Mouse (Mus musculus): ENCODE data around the gene Elmsan1. TPM values are rescaled to one million over a fixed set of nuclear protein-coding genes. Genes with fewer than 3 reads are reported as not detected.
A peak's percentile ranks its signal among the peaks of the same experiment; 100 is the strongest.

Gene Elmsan1
- polyA plus RNA-seq, 1 experiment from 2014 or later, result 6.3 TPM

DNA sequence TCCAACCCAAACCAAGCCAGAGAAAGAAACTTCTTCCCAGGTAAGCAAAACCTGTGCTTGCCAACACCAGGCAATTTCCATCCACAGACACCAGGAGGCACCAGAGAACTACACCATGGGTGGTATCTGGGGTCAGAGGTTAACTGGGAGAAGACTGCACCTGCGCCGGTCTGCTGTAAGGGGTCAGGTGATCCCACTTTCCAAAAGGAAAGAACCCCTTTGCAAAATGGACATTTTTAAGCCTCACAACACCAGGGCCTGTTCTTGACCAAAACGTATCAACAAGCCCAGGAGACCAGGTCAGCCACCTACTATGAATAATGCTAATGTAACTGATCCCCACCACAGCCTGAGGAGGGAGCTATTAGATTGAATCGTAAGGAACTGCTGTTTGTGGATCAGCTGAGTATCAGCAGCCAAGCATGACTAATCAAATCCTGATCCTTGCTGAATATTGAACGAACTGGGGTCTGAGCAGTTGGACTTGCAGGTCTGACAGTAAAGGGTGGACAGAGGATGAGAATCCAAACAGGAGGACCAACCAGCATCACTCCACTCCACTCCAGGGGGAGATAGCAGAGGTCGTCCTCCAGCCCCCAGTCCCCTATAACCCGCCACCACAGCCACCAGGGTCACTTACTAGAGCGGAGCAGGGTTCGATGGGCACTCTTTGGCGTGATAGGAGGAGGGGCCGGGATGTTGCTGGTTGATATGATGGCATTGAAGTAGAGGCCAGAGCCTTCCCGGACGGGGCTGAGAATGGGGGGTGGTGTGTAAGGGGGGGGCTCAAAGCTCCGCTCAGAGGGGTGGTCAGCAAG lies 56.9 kb downstream of the Elmsan1 start:
- H3K4me2 ChIP-seq (replicated peaks), result no peak overlapping the region
- H3K9me3 ChIP-seq, result no peaks in the 10 kb centered on the region
- no peak overlapping the region for H3K4me3 ChIP-seq
- whole genome bisulfite sequencing, result 77% methylated on average over 14 of the region's 14 CpGs
- no peaks in the 10 kb centered on the region for H3K27me3 ChIP-seq (replicated peaks)
- peaks cover 35% of the 10 kb centered on the region for H3K36me3 ChIP-seq
- no peak overlapping the region for H3K9ac ChIP-seq
- no peaks in the 10 kb centered on the region for H3K4me1 ChIP-seq
- ATAC-seq (ENCODE audit: low FRiP score, low read depth), result no peak
- H3K27ac ChIP-seq, result no peak overlapping the region

DNA sequence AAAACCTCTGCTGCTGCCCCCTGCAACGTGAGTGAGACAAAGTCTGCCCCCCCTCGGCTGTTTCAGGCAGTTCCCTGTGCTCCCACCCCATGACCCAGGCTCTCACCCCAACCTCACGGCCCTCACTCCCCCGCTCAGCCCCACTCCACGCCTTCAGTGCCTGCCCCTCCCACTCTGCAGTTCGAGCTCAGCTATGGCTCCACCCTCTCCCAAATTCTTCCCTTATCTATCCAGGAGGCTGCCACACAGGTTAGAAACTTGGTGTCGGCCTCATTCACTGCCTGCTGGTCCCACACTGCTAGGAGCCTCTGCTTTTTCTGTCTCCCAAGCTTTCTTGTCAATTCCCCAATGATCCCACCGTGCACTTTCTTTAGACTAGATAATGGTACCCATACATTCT lies 57.6 kb downstream of the Elmsan1 start:
- Histone ChIP-seq H3K27me3 (replicated peaks) (no peaks in the 10 kb centered on the region), H3K4me2 (replicated peaks) (no peak overlapping the region), H3K27ac (no peak overlapping the region), H3K36me3 (peaks cover 42% of the 10 kb centered on the region), H3K4me3 (no peak overlapping the region), H3K9me3 (no peaks in the 10 kb centered on the region), H3K4me1 (no peaks in the 10 kb centered on the region), H3K9ac (no peak overlapping the region)
- WGBS, result 82% methylated on average over 8 of the region's 8 CpGs
- no peak for ATAC-seq (ENCODE audit: low FRiP score, low read depth)

GRCm38 (mm10) chr12:84160491-84160890 lies 58.2 kb downstream of the Elmsan1 start:
- no peak for ATAC-seq (ENCODE audit: low FRiP score, low read depth)
- Histone ChIP-seq H3K27me3 (replicated peaks) (no peaks in the 10 kb centered on the region), H3K27ac (no peak overlapping the region), H3K36me3 (peaks cover 45% of the 10 kb centered on the region), H3K4me2 (replicated peaks) (no peak overlapping the region), H3K9ac (no peak overlapping the region), H3K4me3 (no peak overlapping the region), H3K9me3 (no peaks in the 10 kb centered on the region), H3K4me1 (no peaks in the 10 kb centered on the region)
- 94% methylated on average over 8 of the region's 8 CpGs for WGBS

- H3K27me3 ChIP-seq (replicated peaks), result no peaks in the 10 kb centered on the region
- no peak overlapping the region for H3K4me3 ChIP-seq
- no peak overlapping the region for H3K4me2 ChIP-seq (replicated peaks)
- peaks cover 59% of the 10 kb centered on the region for H3K36me3 ChIP-seq
- ATAC-seq (ENCODE audit: low FRiP score, low read depth), result no peak
- H3K27ac ChIP-seq, result no peak overlapping the region
- H3K4me1 ChIP-seq, result no peaks in the 10 kb centered on the region
- WGBS, result 92% methylated on average over 14 of the region's 14 CpGs
- no peaks in the 10 kb centered on the region for H3K9me3 ChIP-seq
- no peak overlapping the region for H3K9ac ChIP-seq
These were observed 60.5 kb downstream of the Elmsan1 start for GRCm38 (mm10) chr12:84158156-84158555.

DNA sequence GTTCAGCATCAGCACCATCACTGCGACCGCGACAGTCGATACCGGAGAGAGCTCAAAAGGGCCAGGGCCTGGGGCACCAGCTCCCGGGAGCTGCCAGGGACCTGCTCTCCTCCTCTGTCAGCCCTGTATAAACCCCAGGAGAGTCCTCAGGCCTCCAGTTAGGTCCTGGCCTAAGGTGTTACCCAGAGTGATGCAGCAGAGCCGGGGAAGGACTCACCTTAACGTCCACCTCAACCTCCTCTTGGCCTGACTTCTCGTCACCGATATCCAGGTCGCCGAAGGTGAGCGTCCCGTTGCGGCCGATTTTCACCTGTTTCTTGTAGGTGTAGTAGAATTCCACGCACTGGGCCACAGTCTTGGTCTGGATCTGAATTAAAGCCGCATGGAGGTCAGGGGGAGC lies 62.5 kb downstream of the Elmsan1 start:
- Histone ChIP-seq H3K27me3 (replicated peaks) (no peaks in the 10 kb centered on the region), H3K4me1 (no peaks in the 10 kb centered on the region), H3K36me3 (peaks cover 65% of the 10 kb centered on the region), H3K9me3 (no peaks in the 10 kb centered on the region), H3K9ac (no peak overlapping the region), H3K4me2 (replicated peaks) (no peak overlapping the region), H3K27ac (no peak overlapping the region), H3K4me3 (no peak overlapping the region)
- ATAC-seq (ENCODE audit: low FRiP score, low read depth), result no peak
- 95% methylated on average over 18 of the region's 18 CpGs for WGBS

DNA sequence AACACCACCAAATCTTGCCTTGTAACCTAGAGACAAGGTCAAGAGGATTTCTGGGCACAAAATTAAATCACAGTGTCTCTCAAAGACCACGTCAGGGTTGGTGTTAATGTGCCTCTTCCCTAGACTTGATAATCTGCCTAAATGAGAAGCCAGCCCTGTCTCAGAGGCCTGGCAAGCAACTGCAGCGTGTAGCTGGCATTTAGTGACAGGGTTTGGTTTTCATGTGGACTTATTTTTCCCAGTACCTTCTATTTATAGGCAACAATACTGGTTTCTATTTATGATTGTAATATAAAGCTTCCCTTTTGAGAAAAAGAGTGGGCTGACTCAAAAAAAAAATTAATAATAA lies 63.2 kb downstream of the Elmsan1 start:
- H3K4me2 ChIP-seq (replicated peaks), result no peak overlapping the region
- 90% methylated on average over 2 of the region's 2 CpGs for WGBS
- peaks cover 65% of the 10 kb centered on the region for H3K36me3 ChIP-seq
- no peak for ATAC-seq (ENCODE audit: low FRiP score, low read depth)
- no peaks in the 10 kb centered on the region for H3K9me3 ChIP-seq
- 0 out of 2 replicates have a peak, but pooled peaks cover 2% of the 10 kb centered on the region for H3K4me1 ChIP-seq
- H3K27me3 ChIP-seq (replicated peaks), result no peaks in the 10 kb centered on the region
- no peak overlapping the region for H3K9ac ChIP-seq
- no peak overlapping the region for H3K4me3 ChIP-seq
- H3K27ac ChIP-seq, result no peak overlapping the region

GRCm38 (mm10) chr12:84154786-84155522 lies 63.7 kb downstream of the Elmsan1 start:
- H3K27ac ChIP-seq, result no peak overlapping the region
- no peak overlapping the region for H3K9ac ChIP-seq
- no peak overlapping the region for H3K4me2 ChIP-seq (replicated peaks)
- WGBS, result 66% methylated on average over 11 of the region's 11 CpGs
- H3K4me3 ChIP-seq, result no peak overlapping the region
- H3K27me3 ChIP-seq (replicated peaks), result no peaks in the 10 kb centered on the region
- no peaks in the 10 kb centered on the region for H3K9me3 ChIP-seq
- H3K36me3 ChIP-seq, result peaks cover 61% of the 10 kb centered on the region
- ATAC-seq (ENCODE audit: low FRiP score, low read depth), result no peak
- H3K4me1 ChIP-seq, result peaks cover 4% of the 10 kb centered on the region

DNA sequence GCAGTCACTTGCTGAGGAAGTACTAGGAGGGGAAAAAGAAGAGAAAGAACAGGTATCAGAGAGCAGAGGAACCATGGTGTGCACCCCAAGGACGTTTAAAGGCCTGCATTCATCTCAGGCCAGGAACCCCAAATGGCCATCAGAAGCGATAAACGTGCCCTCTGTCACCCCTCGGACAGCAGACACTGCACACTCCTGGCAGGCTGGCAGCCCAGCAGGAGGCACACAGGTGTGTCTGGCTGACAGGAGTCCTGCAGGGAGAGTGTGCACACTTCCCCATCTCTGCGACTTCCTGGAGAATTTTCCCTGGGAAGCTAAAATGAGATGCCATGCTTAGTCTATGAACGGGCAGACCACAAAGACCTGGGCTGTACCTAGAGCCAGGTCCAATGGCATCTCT lies 65.3 kb downstream of the Elmsan1 start:
- ATAC-seq (ENCODE audit: low FRiP score, low read depth), result no peak
- 80% methylated on average over 6 of the region's 6 CpGs for WGBS
- Histone ChIP-seq H3K36me3 (peaks cover 47% of the 10 kb centered on the region), H3K4me2 (replicated peaks) (no peak overlapping the region), H3K27ac (no peak overlapping the region), H3K4me3 (no peak overlapping the region), H3K27me3 (replicated peaks) (no peaks in the 10 kb centered on the region), H3K4me1 (peaks cover 12% of the 10 kb centered on the region), H3K9me3 (no peaks in the 10 kb centered on the region), H3K9ac (no peak overlapping the region)

DNA sequence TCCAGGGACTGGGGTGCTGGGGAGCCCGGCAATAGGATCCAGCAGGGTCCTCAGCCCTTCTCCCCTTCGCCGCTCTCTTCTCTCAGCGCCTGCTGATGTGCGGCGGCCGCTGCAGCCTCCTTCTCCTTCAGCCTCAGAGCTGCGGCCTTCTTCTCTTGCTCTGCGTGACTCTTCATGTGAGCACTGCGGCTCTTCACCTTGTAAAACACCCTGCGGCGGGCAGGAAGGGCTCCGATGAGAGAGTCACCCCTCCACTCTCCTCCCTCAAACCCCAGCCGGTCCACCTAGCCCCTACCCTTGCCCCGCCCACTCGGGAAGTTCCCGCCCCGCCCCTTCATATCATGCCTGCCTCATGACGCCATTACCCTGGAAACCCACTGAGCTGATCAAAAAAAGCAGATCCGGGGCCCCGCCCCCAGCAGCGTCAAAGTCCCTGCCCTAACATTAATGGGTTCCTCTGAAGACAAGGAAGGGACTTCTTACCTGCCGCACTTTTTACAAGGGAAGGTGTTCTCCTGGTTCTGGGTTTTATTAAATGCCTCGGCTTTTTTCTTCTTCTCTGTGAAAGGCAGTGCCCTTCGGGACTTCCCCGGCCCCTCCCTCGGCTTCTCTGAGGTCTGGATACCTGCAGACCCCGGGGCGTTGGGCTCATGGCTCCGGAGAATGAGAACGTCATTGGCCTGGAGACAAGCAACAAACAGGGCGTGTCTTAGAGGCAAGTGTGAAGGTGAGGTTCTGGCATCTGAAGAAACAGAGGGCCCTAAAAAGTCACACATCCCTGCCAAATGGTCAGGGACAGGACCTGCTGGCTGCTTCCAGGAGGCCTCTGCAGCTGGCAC lies 66.1 kb downstream of the Elmsan1 start:
- Histone ChIP-seq H3K36me3 (peaks cover 38% of the 10 kb centered on the region), H3K27ac (no peak overlapping the region), H3K27me3 (replicated peaks) (no peaks in the 10 kb centered on the region), H3K9ac (no peak overlapping the region), H3K4me2 (replicated peaks) (no peak overlapping the region), H3K4me3 (no peak overlapping the region), H3K9me3 (no peaks in the 10 kb centered on the region), H3K4me1 (peaks cover 18% of the 10 kb centered on the region)
- WGBS, result 61% methylated on average over 32 of the region's 32 CpGs
- ATAC-seq (ENCODE audit: low FRiP score, low read depth), result no peak

DNA sequence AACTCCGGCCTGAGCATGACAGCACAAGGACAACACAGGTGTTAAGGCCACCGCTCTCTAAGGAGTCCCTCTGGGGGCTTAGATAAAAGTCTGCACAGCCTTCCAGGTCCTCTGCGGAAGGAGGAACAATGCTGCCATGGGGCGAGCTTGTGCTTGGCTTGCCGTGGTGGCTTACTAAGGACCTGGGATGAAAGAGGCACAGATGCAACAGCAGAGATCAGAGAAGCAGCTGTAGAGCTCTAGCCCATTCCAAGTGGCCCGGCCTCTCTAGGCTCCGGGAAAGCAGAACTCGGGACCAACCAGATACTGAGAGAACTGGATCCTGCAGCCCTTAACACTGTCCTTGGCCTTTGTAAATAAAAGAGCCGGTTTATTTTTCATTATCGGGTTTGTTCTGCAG lies 66.8 kb downstream of the Elmsan1 start:
- Histone ChIP-seq H3K27me3 (replicated peaks) (no peaks in the 10 kb centered on the region), H3K4me2 (replicated peaks) (no peak overlapping the region), H3K27ac (no peak overlapping the region), H3K9ac (no peak overlapping the region), H3K4me1 (peaks cover 19% of the 10 kb centered on the region), H3K36me3 (peaks cover 38% of the 10 kb centered on the region), H3K9me3 (no peaks in the 10 kb centered on the region), H3K4me3 (no peak overlapping the region)
- WGBS, result 89% methylated on average over 10 of the region's 10 CpGs
- ATAC-seq (ENCODE audit: low FRiP score, low read depth), result no peak

DNA sequence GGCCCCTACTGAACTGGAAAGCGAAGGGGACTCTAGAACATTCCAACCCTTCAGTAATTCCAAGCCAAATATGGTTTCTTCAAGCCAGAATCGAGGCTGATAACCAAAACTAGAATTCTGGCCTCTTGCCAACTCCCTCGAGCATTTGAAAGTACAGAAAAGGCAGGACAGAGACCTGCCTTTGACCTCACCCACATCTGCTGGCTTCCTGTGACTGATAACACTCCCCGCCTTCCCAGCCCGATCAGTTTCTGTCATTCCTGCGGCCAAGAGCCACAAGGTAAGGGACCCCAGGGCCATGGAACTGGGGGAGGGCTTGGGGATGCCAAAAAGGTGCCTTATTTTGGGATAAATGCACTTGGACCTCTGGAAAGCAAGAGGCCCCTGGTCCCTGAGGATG lies 67.7 kb downstream of the Elmsan1 start:
- Histone ChIP-seq H3K4me2 (replicated peaks) (no peak overlapping the region), H3K4me1 (peaks cover 19% of the 10 kb centered on the region), H3K9ac (no peak overlapping the region), H3K4me3 (no peak overlapping the region), H3K36me3 (peaks cover 30% of the 10 kb centered on the region), H3K9me3 (no peaks in the 10 kb centered on the region), H3K27me3 (replicated peaks) (no peaks in the 10 kb centered on the region), H3K27ac (no peak overlapping the region)
- ATAC-seq (ENCODE audit: low FRiP score, low read depth), result no peak
- WGBS, result 78% methylated on average over 6 of the region's 6 CpGs

- Histone ChIP-seq H3K4me3 (no peak overlapping the region), H3K36me3 (peaks cover 27% of the 10 kb centered on the region), H3K9ac (no peak overlapping the region), H3K27ac (no peak overlapping the region), H3K4me1 (peaks cover 19% of the 10 kb centered on the region), H3K27me3 (replicated peaks) (no peaks in the 10 kb centered on the region), H3K4me2 (replicated peaks) (peak overlapping the region; percentile 21), H3K9me3 (no peaks in the 10 kb centered on the region)
- ATAC-seq (ENCODE audit: low FRiP score, low read depth), result no peak
- 47% methylated on average over 15 of the region's 15 CpGs for WGBS
These were observed 68.7 kb downstream of the Elmsan1 start for GRCm38 (mm10) chr12:84149971-84150370.

Data from neural tube, embryonic 12.5 days (tissue).